Mouse (Mus musculus) left cerebral cortex, adult 8-10 months (tissue): Measurements from ENCODE around the gene Fam207a. TPM values are rescaled to one million over a fixed set of nuclear protein-coding genes. Genes with fewer than 3 reads are reported as not detected.

Experiments
- DNase-seq, 2 experiments: peaks; one replicate each; pipeline ENCODE4 v3.0.0; 2022; ENCODE audit warnings: low spot score in 2 of 2
- total RNA-seq, 4 experiments: library from RNA; stranded (reverse); gene quantifications; 2 replicates each; pipeline ENCODE4 v1.2.4; 2022

The Fam207a gene
- total RNA-seq: 10 to 100 TPM; 26.6 to 32.7 (median 29.5) TPM

- peak; percentile 84 to 90 for DNase-seq
These were observed at the start of gene Fam207a for GRCm38 (mm10) chr10:77515385-77516348. TSS of gene Fam207a (minus strand) at chr10:77515785.

GRCm38 (mm10) chr10:77565005-77565404 is 49.4 kb upstream of the Fam207a start:
- DNase-seq: no peak

GRCm38 (mm10) chr10:77561508-77561907 is 45.9 kb upstream of the Fam207a start:
- no peak for DNase-seq

- no peak for DNase-seq
These were observed 45.2 kb upstream of the Fam207a start for GRCm38 (mm10) chr10:77560830-77561229.

- no peak for DNase-seq
These were observed 44.5 kb upstream of the Fam207a start for GRCm38 (mm10) chr10:77560090-77560489.

- no peak for DNase-seq
These were observed 42.1 kb upstream of the Fam207a start for GRCm38 (mm10) chr10:77557641-77558040.

- no peak for DNase-seq
These were observed 41.0 kb upstream of the Fam207a start for GRCm38 (mm10) chr10:77556631-77557030.

- no peak for DNase-seq
These were observed 39.3 kb upstream of the Fam207a start for GRCm38 (mm10) chr10:77554918-77555317.

- DNase-seq: no peak
These were observed 37.7 kb upstream of the Fam207a start for GRCm38 (mm10) chr10:77553285-77553684.

GRCm38 (mm10) chr10:77552162-77552561 is 36.6 kb upstream of the Fam207a start:
- no peak for DNase-seq

- no peak for DNase-seq
These were observed 35.3 kb upstream of the Fam207a start for GRCm38 (mm10) chr10:77550874-77551273.

- DNase-seq: no peak
These were observed 33.0 kb upstream of the Fam207a start for GRCm38 (mm10) chr10:77548576-77548975.

- peak in 1 of 2 experiments; percentile 79 for DNase-seq
These were observed 29.3 kb upstream of the Fam207a start for GRCm38 (mm10) chr10:77544916-77545315.

GRCm38 (mm10) chr10:77543226-77543625 is 27.6 kb upstream of the Fam207a start:
- no peak for DNase-seq

GRCm38 (mm10) chr10:77541864-77542666 is 26.5 kb upstream of the Fam207a start:
- no peak for DNase-seq

GRCm38 (mm10) chr10:77540576-77541102 is 25.1 kb upstream of the Fam207a start:
- DNase-seq: no peak

- DNase-seq: no peak
These were observed 23.8 kb upstream of the Fam207a start for GRCm38 (mm10) chr10:77539320-77539945.

- DNase-seq: no peak
These were observed 21.9 kb upstream of the Fam207a start for GRCm38 (mm10) chr10:77537215-77538209.

- DNase-seq: no peak
These were observed 21.1 kb upstream of the Fam207a start for GRCm38 (mm10) chr10:77536727-77537126.

GRCm38 (mm10) chr10:77532020-77532413 is 16.4 kb upstream of the Fam207a start:
- no peak for DNase-seq
